Mouse (Mus musculus) bone marrow, adult 2 months (tissue): ENCODE data around the gene Epb41l2. TPM values are rescaled to one million over a fixed set of nuclear protein-coding genes. Genes with fewer than 3 reads are reported as not detected.

ENCODE experiments used
- H3K27ac ChIP-seq: fragments of 200-500 bp; 2 replicates; pipeline ENCODE4 v1.5.1; 2012; ENCODE audit warnings: low read depth, mild to moderate bottlenecking, control low read depth, inconsistent platforms, low read length; ENCODE audit not compliant: control insufficient read depth, poor library complexity, insufficient read depth
- H3K4me1 ChIP-seq: fragments of 200-500 bp; 2 replicates; pipeline ENCODE4 v1.6.1; 2011; ENCODE audit warnings: low read length; ENCODE audit not compliant: control insufficient read depth, insufficient read depth
- H3K4me3 ChIP-seq: fragments of 200-500 bp; replicated peaks from 2 replicates; pipeline ENCODE3; 2011; ENCODE audit warnings: mild to moderate bottlenecking, low read depth, low read length, control low read depth; ENCODE audit not compliant: control insufficient read depth
- CTCF ChIP-seq: fragments of 200-500 bp; IDR thresholded peaks from 2 replicates; pipeline ENCODE4 v1.5.1; 2011; ENCODE audit warnings: low read length, control low read depth; ENCODE audit not compliant: control insufficient read depth, insufficient read depth
- POLR2A ChIP-seq: fragments of 200-500 bp; IDR thresholded peaks from 2 replicates; pipeline ENCODE4 v1.6.1; 2011; ENCODE audit warnings: low read depth, mild to moderate bottlenecking, control low read depth, low read length, borderline replicate concordance; ENCODE audit not compliant: control insufficient read depth
- WGBS: fragments of 180-500 bp; shearing (Covaris S2); methylation state at CpG from one replicate; pipeline ENCODE4 v1.1.7; 2018; 5-methylcytosine and 5-hydroxymethylcytosine counted together
- polyA plus RNA-seq: library from polyadenylated mRNA; stranded (reverse); fragments of >200 nt; gene quantifications from 2 replicates; pipeline ENCODE4 v1.2.4, GENCODE M21; 2011; ENCODE audit warnings: low replicate concordance; ENCODE audit not compliant: missing spikeins, insufficient read depth, insufficient read length

Epb41l2 gene
- polyA plus RNA-seq, 1 experiment: 34.9 TPM

DNA sequence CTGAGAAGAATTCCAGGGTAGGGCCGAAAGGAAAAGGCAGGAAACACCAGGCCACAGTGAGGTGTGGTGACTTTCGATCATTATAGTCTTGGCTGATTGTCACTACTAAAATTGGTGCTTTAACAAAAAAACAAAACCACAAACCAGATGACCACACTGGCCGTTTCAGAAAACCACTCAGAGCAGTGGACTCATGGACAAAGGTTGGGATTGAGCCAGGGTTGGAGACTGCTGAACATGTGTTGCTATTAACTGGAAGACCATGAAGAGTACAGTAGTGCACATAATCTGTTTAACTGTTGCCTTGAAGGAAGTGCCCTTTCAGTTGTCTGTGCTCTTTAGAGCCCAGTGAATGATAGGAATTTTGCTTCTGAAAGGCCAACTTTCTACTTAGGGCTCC, 167.5 kb downstream of the Epb41l2 start:
- H3K4me1 ChIP-seq: no peaks in the 10 kb centered on the region
- no peak overlapping the region for H3K4me3 ChIP-seq
- WGBS: 69% methylated on average over 3 of the region's 3 CpGs
- H3K27ac ChIP-seq: no peak overlapping the region
- no peak for TF ChIP-seq POLR2A
- TF ChIP-seq CTCF: no peak

DNA sequence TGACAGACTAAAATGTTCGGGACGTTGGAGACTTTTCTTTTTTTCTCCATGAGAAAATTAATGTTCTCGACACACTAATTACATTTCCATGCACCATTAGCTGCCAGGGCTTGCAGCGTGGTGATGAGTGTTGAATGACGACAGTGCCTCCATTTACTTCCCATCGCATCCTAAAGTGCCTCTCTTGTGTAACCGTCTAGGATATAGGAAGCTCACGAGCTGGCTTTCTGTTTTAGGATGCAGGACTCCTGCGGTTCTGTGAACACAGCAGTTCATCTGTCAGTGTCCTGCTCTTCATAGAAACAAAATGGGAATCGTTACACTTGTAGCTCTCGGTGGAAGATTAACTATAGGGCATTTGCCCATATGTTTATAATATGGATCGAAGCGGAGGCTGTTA, 171.7 kb downstream of the Epb41l2 start:
- H3K27ac ChIP-seq: no peak overlapping the region
- WGBS: 85% methylated on average over 13 of the region's 13 CpGs
- no peaks in the 10 kb centered on the region for H3K4me1 ChIP-seq
- no peak overlapping the region for H3K4me3 ChIP-seq
- TF ChIP-seq CTCF: no peak
- TF ChIP-seq POLR2A: no peak

DNA sequence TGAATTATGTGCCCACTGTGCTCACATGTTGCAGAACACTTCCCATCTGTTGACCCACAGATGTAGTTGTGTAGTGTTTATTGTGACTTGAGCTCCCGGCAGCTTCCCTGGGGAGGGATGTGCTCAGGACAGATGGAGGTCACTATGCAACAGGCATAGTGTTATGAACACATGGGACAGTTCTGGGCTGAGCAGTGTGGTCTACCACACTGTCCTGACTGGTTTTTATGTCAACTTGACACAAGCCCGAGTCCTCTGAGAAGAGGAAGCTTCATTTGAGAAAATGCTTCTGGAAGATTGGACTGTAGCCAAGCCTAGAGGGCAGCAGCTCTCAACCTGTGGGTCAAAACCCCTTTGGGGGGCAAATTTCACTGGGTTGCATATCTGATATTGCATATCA, 173.5 kb downstream of the Epb41l2 start:
- TF ChIP-seq POLR2A: no peak
- WGBS: 30% methylated on average over 2 of the region's 2 CpGs
- no peak overlapping the region for H3K4me3 ChIP-seq
- H3K4me1 ChIP-seq: no peaks in the 10 kb centered on the region
- H3K27ac ChIP-seq: no peak overlapping the region

DNA sequence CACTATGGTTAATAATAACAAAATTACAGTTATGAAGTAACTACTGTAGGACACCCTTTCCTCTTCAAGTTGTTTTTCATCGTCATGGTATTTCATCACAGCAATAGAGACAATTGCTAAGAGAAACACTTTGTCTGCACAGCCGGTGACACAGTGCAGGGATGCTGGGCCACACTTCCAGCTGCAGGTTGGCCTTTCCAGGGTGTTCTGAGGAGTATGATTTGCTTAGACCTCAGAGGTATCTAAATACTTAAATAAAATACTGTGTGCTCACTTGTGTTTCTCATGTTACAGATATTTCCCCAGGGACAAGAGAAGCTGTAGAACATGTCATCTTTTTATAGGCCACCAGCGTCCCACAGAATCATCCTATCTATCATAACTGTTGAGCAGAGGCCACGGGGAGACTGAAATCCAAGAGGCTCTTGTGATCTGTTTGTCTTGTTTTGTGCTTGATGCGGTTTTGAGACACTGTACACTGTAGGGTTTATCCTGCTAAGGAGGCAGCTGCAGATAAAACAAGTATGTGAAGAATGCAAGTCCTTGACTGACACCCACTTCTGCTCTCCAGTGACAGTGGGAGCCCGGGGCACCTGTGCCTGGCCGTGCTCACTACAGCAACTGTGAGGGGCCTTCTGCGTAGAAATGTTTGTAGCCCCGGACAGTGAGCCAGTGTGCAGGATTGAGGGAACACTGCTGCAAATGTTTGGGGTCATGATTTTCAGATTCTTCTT, 174.1 kb downstream of the Epb41l2 start:
- 66% methylated on average over 9 of the region's 9 CpGs for WGBS
- H3K4me3 ChIP-seq: no peak overlapping the region
- TF ChIP-seq POLR2A: no peak
- no peak for TF ChIP-seq CTCF

DNA sequence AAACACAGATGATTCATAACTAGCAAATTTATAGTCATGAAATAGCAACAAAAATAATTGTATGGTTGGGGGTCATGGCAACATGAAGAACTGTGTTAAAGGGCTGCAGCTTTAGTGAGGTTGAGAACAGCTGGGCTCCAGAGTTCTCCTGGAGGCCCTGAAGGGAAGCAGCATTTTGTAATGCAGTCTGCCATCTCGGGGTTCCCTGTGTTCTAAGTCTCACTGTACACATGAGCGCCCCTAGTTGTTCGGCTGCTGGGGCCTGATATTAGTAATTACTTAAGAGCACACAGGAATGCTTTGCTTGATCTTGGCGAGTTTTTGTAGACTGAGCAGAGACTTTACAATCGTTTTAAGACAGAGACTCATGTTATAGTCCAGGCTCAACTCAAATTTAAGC, 174.9 kb downstream of the Epb41l2 start:
- H3K4me3 ChIP-seq: no peak overlapping the region
- WGBS: 79% methylated on average over 5 of the region's 5 CpGs

More for the DNA sequence above, 174.1 kb downstream of the Epb41l2 start:
- Histone ChIP-seq H3K27ac (no peak overlapping the region), H3K4me1 (no peaks in the 10 kb centered on the region)

DNA sequence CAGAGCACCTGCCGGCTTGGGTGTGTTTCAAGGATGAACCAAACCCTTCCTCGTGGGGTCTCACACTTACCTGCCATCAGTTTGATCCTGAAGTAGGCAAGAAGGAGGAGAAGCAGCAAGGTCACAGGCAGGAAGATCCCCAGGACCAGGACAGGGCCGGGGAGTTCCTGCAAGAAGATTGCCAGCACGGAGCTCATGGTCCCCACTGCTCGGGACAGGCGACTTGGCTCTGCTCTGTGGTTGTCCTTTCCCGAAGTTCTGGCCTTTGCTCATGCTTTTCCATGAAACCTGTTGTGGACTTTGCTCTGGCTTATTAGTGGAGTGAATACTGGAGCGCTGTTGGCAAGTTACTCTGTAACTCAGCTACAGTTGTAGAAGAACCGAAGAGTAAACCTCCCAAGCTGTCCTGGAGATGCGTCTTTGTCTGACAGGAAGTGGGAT, 176.3 kb downstream of the Epb41l2 start, which contains the start of gene Smlr1:
Gene Smlr1, minus strand, starts transcription at position 377 of the 441 bp plus-strand sequence.
- H3K27ac ChIP-seq: no peak within 1 kb of the TSS
- no peaks in the 10 kb centered on the region for H3K4me1 ChIP-seq
- H3K4me3 ChIP-seq: no peak within 1 kb of the TSS
- no peak for TF ChIP-seq POLR2A
- TF ChIP-seq CTCF: no peak
- 83% methylated on average over 10 of the region's 10 CpGs for WGBS

More for the DNA sequence above, 174.9 kb downstream of the Epb41l2 start:
- Histone ChIP-seq H3K27ac (no peak overlapping the region), H3K4me1 (no peaks in the 10 kb centered on the region)
- no peak for TF ChIP-seq POLR2A
- TF ChIP-seq CTCF: no peak

DNA sequence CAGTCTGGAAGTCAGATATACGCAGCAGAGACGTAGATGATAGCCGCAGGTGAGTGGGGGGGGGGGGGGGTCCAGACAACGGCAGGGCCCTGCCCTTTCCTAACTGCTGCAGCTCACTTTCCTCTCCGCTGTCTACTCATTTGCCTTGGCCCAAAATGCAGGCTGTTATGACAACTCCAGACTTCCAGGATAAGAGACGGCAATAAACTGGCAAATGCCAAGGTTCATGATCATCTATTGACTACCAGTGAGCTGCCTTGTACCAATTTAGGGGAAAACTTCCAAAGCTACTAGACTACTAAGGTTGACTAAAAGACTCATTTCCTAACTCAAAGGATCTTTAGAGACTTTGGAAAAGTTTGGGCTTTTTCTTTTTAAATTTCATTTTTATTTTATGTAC, 177.0 kb downstream of the Epb41l2 start:
- Histone ChIP-seq H3K27ac (no peak overlapping the region), H3K4me3 (no peak overlapping the region), H3K4me1 (no peaks in the 10 kb centered on the region)
- 85% methylated on average over 6 of the region's 6 CpGs for WGBS
- no peak for TF ChIP-seq POLR2A
- no peak for TF ChIP-seq CTCF

DNA sequence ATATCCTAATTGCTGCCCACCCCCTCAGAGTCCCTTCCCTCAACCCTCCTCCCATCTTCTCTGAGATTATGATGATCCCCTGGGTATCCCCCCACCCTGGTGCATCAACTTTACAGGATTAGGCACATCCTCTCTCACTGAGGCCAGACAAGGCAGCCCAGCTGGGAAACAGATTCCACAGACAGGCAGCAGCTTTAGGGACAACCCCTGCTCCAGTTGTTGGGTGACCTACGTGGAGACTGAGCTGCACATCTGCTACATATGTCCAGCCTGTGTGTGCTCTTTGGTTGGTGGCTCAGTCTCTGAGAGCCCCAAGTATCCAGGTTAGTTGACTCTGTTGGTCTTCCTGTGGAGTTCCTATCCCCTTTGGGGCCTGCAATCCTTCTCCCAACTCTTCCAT, 179.1 kb downstream of the Epb41l2 start:
- 78% methylated on average over 1 of the region's 1 CpGs for WGBS
- Histone ChIP-seq H3K27ac (no peak overlapping the region), H3K4me3 (no peak overlapping the region), H3K4me1 (no peaks in the 10 kb centered on the region)
- TF ChIP-seq POLR2A (no peak), CTCF (no peak)

DNA sequence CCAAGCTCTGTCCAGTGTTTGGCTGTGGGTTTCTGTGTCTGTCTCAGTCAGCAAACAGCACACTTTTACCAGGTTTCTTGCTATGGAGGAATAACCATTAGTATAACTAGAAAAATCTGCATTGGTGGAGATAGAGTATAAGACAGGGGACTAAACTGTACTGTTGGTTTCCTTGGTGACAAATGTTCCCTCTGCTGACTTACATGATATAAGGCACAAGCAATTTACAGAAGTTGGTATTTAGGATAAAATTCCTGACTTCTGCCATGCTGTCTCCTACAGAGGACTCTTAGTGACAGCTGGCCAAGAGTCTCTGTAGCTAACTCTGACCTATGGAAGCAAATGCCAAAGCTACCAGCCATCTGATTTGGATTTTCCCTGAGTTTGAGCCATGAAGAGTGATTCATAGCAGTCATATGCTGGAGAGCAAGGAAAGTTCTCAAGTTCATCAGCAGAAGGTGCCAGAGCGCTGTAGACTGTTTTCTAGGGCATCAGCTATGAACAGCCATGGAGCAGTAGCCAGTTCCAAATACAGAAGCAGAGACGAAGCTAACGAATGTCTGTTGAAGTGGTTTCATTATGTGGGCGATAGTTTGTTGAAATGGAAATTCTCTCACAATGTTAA, 179.7 kb downstream of the Epb41l2 start:
- TF ChIP-seq POLR2A (no peak), CTCF (no peak)
- Histone ChIP-seq H3K4me3 (no peak overlapping the region), H3K27ac (no peak overlapping the region), H3K4me1 (no peaks in the 10 kb centered on the region)
- WGBS: 77% methylated on average over 4 of the region's 4 CpGs
